Mouse (Mus musculus) liver, embryonic 14.5 days (tissue): ENCODE measurements at regions not wholly inside any gene's neighbourhood (a gene's known extent, or its start where the extent isn't known, plus 50 kb on each side); places are given as distances from the start of the nearest gene placed in this dataset.

Source experiments
- ATAC-seq: fragments of 200-750 bp; cut with Nextera tagmentation; 2 replicates; pipeline ENCODE4 v1.8.0; 2017; ENCODE audit warnings: moderate number of reproducible peaks, mild to moderate bottlenecking, moderate library complexity; ENCODE audit not compliant: insufficient read depth
- DNase-seq, 3 experiments: peaks; one replicate each; pipeline ENCODE4 v3.0.0-alpha.2; 2012 to 2013; ENCODE audit warnings: low read depth in 3 of 3, low spot score in 3 of 3
- H3K27ac ChIP-seq: fragments of 300-500 bp; sonication (generic); 2 replicates; pipeline ENCODE4 v1.5.1; 2014; ENCODE audit warnings: moderate library complexity, mild to moderate bottlenecking, control low read depth, inconsistent platforms
- H3K27me3 ChIP-seq: fragments of 300-500 bp; sonication (generic); 2 replicates; pipeline ENCODE4 v1.6.1; 2014; ENCODE audit warnings: mild to moderate bottlenecking, low read length, moderate library complexity; ENCODE audit not compliant: control insufficient read depth, insufficient read depth
- H3K36me3 ChIP-seq: fragments of 300-500 bp; sonication (generic); replicated peaks from 2 replicates; pipeline ENCODE4 v1.6.1; 2014; ENCODE audit warnings: low read depth; ENCODE audit not compliant: control insufficient read depth, insufficient read depth
- H3K4me1 ChIP-seq, 2 experiments: fragments of 200-500 bp in 1 of 2; fragments of 300-500 bp in 1 of 2; sonication (generic) in 1 of 2; replicated peaks; 2 replicates each; pipeline ENCODE4 v1.6.1; 2012 to 2014; ENCODE audit warnings: antibody characterized with exemption in 1 of 2, inconsistent platforms in 1 of 2, low read length in 1 of 2; ENCODE audit not compliant: control insufficient read depth in 2 of 2, insufficient read depth in 2 of 2
- H3K4me2 ChIP-seq: fragments of 300-500 bp; sonication (generic); 2 replicates; pipeline ENCODE4 v1.6.1; 2014; ENCODE audit warnings: low read depth, mild to moderate bottlenecking, control low read depth, moderate library complexity
- H3K4me3 ChIP-seq, 2 experiments: fragments of 200-500 bp in 1 of 2; fragments of 300-500 bp in 1 of 2; sonication (generic) in 1 of 2; 2 replicates each; pipeline ENCODE4 v1.5.1; 2012 to 2014; ENCODE audit warnings: low read depth in 2 of 2, low read length in 2 of 2, mild to moderate bottlenecking in 2 of 2, control low read depth in 1 of 2, inconsistent platforms in 1 of 2, moderate library complexity in 1 of 2; ENCODE audit not compliant: insufficient read depth in 1 of 2
- H3K9ac ChIP-seq: fragments of 300-500 bp; sonication (generic); replicated peaks from 2 replicates; pipeline ENCODE4 v1.6.1; 2014; ENCODE audit warnings: mild to moderate bottlenecking, control low read depth, moderate library complexity
- H3K9me3 ChIP-seq: fragments of 300-500 bp; sonication (generic); 2 replicates; pipeline ENCODE4 v1.6.1; 2016; ENCODE audit warnings: low read length, mixed read lengths; ENCODE audit not compliant: control insufficient read depth
- CTCF ChIP-seq: IDR thresholded peaks from 2 replicates; pipeline ENCODE4 v1.5.1; 2016; ENCODE audit warnings: antibody characterized with exemption, low read depth, control low read depth
- EP300 ChIP-seq: IDR thresholded peaks from 2 replicates; pipeline ENCODE4 v1.6.1; 2016; ENCODE audit warnings: antibody characterized with exemption, low read depth
- WGBS: fragments of 180-500 bp; shearing (Covaris S2); extraction: QIAGEN DNeasy Blood & Tissue Kit; methylation state at CpG from one replicate; pipeline ENCODE4 v1.1.7; 2014; ENCODE audit not compliant: insufficient replicate concordance; 5-methylcytosine and 5-hydroxymethylcytosine counted together

GRCm38 (mm10) chr4:87718166-87718805 is 314.9 kb downstream of the Mllt3 start:
- Histone ChIP-seq H3K4me3 (no peak overlapping the region), H3K4me1 (no peaks in the 10 kb centered on the region), H3K36me3 (no peaks in the 10 kb centered on the region), H3K27ac (no peak overlapping the region), H3K9me3 (no peaks in the 10 kb centered on the region), H3K9ac (no peak overlapping the region), H3K27me3 (no peaks in the 10 kb centered on the region), H3K4me2 (no peak overlapping the region)
- WGBS: 64% methylated on average over 9 of the region's 9 CpGs
- DNase-seq: no peak
- TF ChIP-seq EP300: no peak
- no peak for TF ChIP-seq CTCF
- no peak for ATAC-seq

- Histone ChIP-seq H3K4me2 (no peak overlapping the region), H3K27ac (no peak overlapping the region), H3K9ac (no peak overlapping the region), H3K36me3 (no peaks in the 10 kb centered on the region), H3K27me3 (no peaks in the 10 kb centered on the region), H3K9me3 (no peaks in the 10 kb centered on the region), H3K4me3 (no peak overlapping the region), H3K4me1 (no peaks in the 10 kb centered on the region)
- DNase-seq (no peak), ATAC-seq (no peak)
- no peak for TF ChIP-seq EP300
- TF ChIP-seq CTCF: no peak
- 59% methylated on average over 11 of the region's 11 CpGs for WGBS
Observed at GRCm38 (mm10) chr4:87715212-87715933, 317.8 kb downstream of the Mllt3 start.

GRCm38 (mm10) chr4:87712691-87713090 is 320.5 kb downstream of the Mllt3 start:
- H3K4me2 ChIP-seq: no peak overlapping the region
- no peak overlapping the region for H3K9ac ChIP-seq
- no peak overlapping the region for H3K4me3 ChIP-seq
- no peaks in the 10 kb centered on the region for H3K36me3 ChIP-seq
- WGBS: 38% methylated on average over 2 of the region's 2 CpGs
- H3K9me3 ChIP-seq: no peaks in the 10 kb centered on the region
- no peak for TF ChIP-seq EP300
- no peak for TF ChIP-seq CTCF
- ATAC-seq (no peak), DNase-seq (no peak)
- H3K27ac ChIP-seq: no peak overlapping the region
- no peaks in the 10 kb centered on the region for H3K27me3 ChIP-seq
- H3K4me1 ChIP-seq: no peaks in the 10 kb centered on the region

GRCm38 (mm10) chr4:87712286-87712685 is 320.9 kb downstream of the Mllt3 start:
- no peak for TF ChIP-seq CTCF
- TF ChIP-seq EP300: no peak
- Histone ChIP-seq H3K4me3 (no peak overlapping the region), H3K27me3 (no peaks in the 10 kb centered on the region), H3K9ac (no peak overlapping the region), H3K4me2 (no peak overlapping the region), H3K36me3 (no peaks in the 10 kb centered on the region), H3K9me3 (no peaks in the 10 kb centered on the region), H3K4me1 (no peaks in the 10 kb centered on the region), H3K27ac (no peak overlapping the region)
- ATAC-seq (no peak), DNase-seq (no peak)
- WGBS: 70% methylated on average over 3 of the region's 3 CpGs

GRCm38 (mm10) chr4:87711185-87711827 is 321.9 kb downstream of the Mllt3 start:
- Histone ChIP-seq H3K27ac (no peak overlapping the region), H3K9me3 (no peaks in the 10 kb centered on the region), H3K36me3 (no peaks in the 10 kb centered on the region), H3K4me1 (no peaks in the 10 kb centered on the region), H3K4me3 (no peak overlapping the region), H3K4me2 (no peak overlapping the region), H3K27me3 (no peaks in the 10 kb centered on the region), H3K9ac (no peak overlapping the region)
- ATAC-seq (no peak), DNase-seq (no peak)
- no peak for TF ChIP-seq EP300
- TF ChIP-seq CTCF: no peak
- WGBS: 51% methylated on average over 8 of the region's 8 CpGs
